Mouse (Mus musculus): ENCODE results near the gene Crlf2.

GRCm38 (mm10) chr5:109552541-109552940, 6.3 kb downstream of the Crlf2 start:
- TF ChIP-seq POLR2A (IDR thresholded peaks at IDR 0.05; ENCODE audit: low read depth, low read length) (no peak), CTCF (IDR thresholded peaks at IDR 0.05; ENCODE audit: borderline replicate concordance, insufficient read depth, low read length) (no peak)

All from embryonic fibroblast, embryonic 13.5 days (primary cell).